Mouse (Mus musculus) liver, embryonic 14.5 days (tissue): ENCODE results near the gene Mfsd12.

Experiments
- CTCF ChIP-seq: IDR thresholded peaks from 2 replicates; pipeline ENCODE4 v1.5.1; 2016; ENCODE audit warnings: antibody characterized with exemption, low read depth, control low read depth
- EP300 ChIP-seq: IDR thresholded peaks from 2 replicates; pipeline ENCODE4 v1.6.1; 2016; ENCODE audit warnings: antibody characterized with exemption, low read depth

- TF ChIP-seq EP300 (peak; percentile 67; the same call in 1 of the 2 replicates), CTCF (peak; percentile 60)
These were observed 36.5 kb upstream of the Mfsd12 start, which contains the start of gene Cactin for GRCm38 (mm10) chr10:81320550-81321347.
